Mouse (Mus musculus) gonadal fat pad, adult 2 months (tissue): Measurements from ENCODE around the gene Krt78. TPM values are rescaled to one million over a fixed set of nuclear protein-coding genes. Genes with fewer than 3 reads are reported as not detected.

ENCODE experiments used
- DNase-seq: peaks from one replicate; pipeline ENCODE4 v3.0.0-alpha.2; 2012; ENCODE audit warnings: low read depth
- polyA plus RNA-seq: library from polyadenylated mRNA; depleted of rRNA; stranded (reverse); fragments of >200 nt; gene quantifications from 2 replicates; pipeline ENCODE4 v1.2.3, GENCODE M21; 2012

Gene Krt78
- polyA plus RNA-seq, 1 experiment: 0.35 TPM

DNA sequence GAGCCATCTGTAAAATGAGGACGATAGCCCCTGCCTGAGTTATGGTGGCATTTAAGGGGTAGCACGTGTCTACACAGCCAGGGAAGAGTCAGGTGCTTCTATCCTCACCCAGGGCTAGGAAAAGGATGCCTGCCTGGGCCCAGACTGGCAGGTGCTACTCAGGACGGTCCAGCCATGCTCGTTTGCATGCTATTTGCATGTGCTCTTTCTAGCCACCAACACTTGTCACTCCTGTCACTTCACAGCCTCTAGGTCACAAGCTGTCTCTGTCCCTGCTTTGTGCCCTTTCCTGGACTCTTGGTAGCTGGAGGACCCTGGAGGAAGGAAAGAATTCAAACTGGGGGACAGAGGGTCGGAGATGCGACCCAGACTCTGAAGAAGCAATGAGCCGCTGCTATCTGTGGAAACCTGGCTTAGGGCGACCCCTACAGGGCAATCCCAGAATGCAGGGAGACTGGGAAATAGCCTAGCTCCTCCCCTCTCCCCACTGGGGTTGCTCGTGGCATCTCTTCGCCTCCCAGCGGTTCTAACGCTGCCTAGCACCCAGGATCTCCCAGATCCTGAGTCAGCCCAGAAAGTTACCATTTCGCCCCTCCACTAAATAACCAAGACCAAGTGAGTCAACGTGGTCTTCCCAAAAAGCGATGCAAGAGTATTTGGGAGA is 19.5 kb upstream of the Krt78 start:
- DNase-seq: no peak

- DNase-seq: no peak
Measured at GRCm38 (mm10) chr15:101970536-101970935, 16.4 kb upstream of the Krt78 start.

GRCm38 (mm10) chr15:101966808-101967207 is 12.7 kb upstream of the Krt78 start:
- no peak for DNase-seq

GRCm38 (mm10) chr15:101958891-101959290 is 4.8 kb upstream of the Krt78 start:
- no peak for DNase-seq

- no peak for DNase-seq
Measured at GRCm38 (mm10) chr15:101952733-101953474, 1.2 kb downstream of the Krt78 start.

- no peak for DNase-seq
Measured at GRCm38 (mm10) chr15:101945430-101945829, 8.7 kb downstream of the Krt78 start.

GRCm38 (mm10) chr15:101941948-101942347 is 12.1 kb downstream of the Krt78 start:
- no peak for DNase-seq

DNA sequence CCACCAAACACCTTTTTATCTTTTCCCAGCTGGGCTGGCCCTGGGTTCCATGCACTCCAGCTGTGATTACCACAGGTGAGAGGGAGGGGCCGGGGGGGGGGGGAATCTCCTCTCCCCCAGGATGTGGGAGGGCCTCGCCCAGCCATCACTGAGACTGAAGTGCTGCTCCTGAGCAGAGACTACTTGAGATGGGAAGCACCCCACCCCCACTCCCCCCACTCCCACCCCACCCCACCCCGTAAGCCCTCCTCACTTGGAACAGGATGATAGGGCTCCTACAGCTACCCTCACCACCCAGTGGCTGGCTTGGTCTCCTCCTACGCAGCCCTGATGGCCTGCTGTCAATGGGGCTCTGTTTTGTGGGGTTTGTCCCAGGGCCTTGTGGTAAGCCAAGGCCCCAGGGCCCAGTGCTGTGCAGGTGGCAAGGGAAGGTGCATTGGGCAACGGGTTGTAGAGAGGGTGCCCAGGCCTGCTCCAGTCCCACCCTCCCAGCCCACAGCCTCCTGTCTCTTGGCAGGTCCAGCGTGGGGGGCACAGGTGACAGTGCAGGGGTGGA is 13.7 kb downstream of the Krt78 start, which contains the start of gene Krt79:
Krt79 (minus strand) TSS at position 51 of the 556 bp plus-strand sequence.
- DNase-seq: no peak

- peak; percentile 88 for DNase-seq
Measured at GRCm38 (mm10) chr15:101938600-101939308, 15.3 kb downstream of the Krt78 start.

DNA sequence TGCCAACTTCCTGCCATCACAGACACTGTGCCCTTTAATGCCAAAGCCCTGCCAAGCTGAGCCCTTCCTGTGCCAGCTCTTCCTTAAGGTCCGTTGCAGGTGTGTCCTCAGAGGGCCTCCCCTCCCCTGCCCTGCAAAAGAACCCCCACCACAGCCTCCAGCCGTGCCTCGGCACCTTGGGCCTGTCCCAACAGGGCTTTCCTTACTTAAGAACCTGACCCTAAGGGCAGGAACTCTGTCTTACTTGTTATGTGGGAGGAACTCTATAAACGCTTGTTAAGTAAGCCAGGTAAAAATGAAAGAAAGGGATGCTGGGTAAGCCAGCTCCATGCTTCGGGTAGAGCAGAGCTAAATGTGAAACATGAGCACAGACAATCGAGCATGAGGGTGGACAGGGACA is 21.1 kb downstream of the Krt78 start:
- peak; percentile 93 for DNase-seq

- no peak for DNase-seq
Measured at GRCm38 (mm10) chr15:101929666-101930065, 24.4 kb downstream of the Krt78 start.

- DNase-seq: no peak
Measured at GRCm38 (mm10) chr15:101929087-101929486, 25.0 kb downstream of the Krt78 start.

DNA sequence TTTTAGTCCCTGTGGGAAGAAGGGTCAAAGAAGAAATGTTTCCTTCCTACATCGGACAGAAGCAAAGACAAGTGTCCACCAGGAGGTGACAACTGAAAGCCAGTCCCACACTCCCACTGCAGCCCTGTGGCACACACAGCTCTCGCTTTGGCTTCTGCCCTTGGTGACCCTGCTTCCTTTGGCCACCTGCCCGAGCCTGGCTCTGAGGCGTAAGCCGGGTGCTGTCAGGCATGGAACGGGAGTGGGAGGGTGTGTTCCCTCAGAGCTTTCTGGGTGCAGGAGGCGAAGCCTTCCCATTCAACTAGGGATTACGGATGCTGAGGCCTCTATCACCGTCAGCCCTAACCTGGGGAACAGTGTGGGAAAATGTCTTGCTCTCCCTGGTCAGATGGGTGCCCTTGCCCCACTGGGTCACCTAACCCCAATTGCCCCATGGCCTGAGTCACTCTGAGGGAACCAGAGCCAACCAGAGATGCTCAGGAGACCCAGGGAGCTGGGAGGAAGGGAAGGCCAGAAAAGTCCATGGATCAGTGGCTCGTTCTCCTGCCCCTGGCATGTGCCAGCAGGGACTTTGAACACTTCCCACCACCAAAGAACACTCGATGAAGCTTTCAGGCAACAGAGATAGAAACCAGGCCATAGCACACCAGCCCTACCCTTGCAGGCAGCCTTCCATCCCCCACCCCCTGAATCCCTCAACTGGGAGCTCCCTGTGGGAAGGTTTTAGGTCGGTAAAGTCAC is 26.6 kb downstream of the Krt78 start:
- DNase-seq: no peak

DNA sequence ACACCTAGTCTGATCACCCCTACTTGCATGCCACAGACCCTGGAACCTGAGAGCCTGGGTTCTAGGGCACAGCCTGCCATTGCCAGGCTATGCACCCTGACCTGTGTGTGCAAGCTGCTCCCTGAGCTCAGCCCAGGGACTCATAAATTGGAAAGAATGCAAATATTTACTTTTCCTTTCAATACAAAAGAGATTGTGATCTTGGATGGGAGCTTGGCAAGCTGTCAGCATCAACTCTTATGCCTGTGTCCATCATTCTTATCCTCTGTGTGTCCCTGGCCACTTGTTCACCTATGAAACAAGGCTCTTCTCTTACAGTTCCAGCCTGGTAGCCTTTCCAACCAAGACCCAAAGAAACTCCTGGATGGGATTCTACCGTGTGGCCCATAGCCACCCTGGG is 29.0 kb downstream of the Krt78 start:
- DNase-seq: no peak

- DNase-seq: no peak
Measured at GRCm38 (mm10) chr15:101924635-101925034, 29.5 kb downstream of the Krt78 start, which contains the start of gene Krt4. Gene Krt4 (minus strand): TSS chr15:101924735.

- no peak for DNase-seq
Measured at GRCm38 (mm10) chr15:101922296-101922695, 31.8 kb downstream of the Krt78 start.

DNA sequence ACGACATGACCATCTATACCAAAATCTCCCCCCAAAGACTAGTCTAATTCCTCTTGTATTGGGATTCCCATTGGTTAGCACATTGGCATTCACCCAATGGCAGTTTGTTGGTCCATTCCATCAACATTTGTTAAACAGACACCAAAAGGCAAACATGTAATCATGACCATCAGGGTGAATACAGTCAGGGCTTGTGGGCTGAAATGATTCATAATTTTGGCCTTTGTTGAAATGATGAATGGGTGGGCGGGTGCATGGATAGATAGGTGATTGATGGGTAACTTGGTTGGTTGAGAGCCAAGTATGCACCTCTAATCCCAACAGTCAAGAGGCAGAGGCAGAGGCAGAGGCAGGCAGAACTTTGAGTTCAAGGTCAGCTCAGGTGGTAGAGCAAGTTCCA is 38.0 kb downstream of the Krt78 start:
- DNase-seq: no peak

DNA sequence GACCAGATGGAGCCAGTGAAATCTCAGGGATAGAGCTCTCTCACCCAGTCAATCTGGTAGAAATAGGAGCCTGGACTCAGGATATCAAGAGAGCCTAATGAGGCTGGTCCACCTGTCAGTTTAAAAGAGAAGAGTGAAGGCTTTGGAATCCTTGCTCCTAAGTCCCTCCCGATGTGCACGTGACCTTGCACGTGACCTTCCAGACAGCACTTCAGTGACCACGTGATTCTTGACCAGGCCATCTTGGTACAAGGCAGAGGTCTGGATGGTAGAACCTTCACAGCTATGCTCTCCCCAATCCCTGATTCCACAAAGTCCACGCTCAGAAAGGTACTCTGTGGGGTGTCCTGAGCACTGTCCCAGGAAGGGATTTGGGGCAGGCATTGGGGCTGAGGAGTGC is 49.2 kb downstream of the Krt78 start:
- DNase-seq: no peak

DNA sequence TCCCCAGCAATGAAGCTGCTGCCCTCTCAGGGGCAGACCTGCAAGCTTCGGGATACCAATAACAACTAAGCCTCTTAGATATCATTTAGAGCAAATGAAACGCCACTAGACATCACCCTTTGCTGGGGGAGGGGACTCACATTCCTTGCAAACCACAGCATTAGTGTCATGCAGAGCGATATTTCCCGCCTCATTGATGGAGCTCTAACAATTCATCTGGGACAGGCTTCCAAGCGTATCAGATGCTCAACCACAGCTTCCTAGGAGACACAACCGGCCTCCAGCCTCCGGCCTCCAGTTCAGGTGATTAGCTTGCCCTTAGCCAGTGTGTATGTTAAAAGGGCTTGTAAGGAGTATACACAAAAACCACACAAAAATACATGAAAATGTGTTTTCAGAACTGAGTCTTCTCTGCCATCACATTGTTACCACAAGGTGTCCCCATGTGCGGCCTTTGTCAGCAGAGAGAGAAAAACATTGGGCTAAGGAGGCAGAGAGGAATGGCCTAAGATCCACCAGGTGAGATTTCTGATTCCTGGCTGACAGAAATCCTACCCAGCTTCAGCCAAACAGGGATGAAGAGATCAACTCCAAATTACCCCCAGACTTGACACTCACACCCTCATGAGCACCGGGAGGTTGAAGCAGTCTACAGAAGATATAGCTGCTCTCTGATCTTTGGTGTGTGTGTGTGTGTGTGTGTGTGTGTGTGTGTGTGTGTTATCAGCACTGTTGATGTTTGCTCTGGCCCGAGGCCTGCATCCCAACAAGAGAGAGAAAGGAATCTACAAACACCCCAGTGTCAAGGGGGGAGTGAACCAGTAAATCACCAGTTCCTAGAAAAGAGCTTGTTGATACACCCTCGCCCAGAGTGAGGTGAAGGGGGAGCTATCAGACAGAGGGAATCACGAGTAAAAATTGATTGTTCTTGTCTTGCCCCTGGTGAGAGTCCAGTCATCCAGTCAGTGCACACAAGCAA is 51.6 kb downstream of the Krt78 start:
- DNase-seq: no peak
